Mouse (Mus musculus): ENCODE data around the gene Gja5. TPM values are rescaled to one million over a fixed set of nuclear protein-coding genes. Genes with fewer than 3 reads are reported as not detected.

Gja5 gene
- polyA plus RNA-seq (2012; rRNA removed): 1.6 and 2.5 TPM in 2 replicates

DNA sequence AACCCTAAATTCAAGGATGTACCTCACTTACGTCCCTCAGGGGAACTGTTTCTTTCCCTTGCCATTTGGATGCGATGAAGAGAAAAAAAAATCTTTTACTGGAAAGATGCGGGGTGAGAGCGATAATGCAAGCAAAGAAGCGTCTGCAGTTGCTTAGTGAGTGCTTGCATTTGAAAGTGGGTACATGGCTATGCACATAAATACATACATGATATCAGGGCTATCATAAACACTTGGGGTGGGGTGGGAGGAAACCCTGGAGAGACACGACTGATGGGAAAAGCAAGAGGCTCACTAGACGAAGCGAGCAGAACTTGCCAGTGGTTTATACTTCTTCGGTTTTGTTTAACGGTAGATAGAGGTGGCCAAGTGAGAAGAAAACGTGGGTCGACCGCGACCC lies at the start of gene Gja5:
TSS of gene Gja5 (plus strand) at position 301 of the 400 bp plus-strand sequence.

DNA sequence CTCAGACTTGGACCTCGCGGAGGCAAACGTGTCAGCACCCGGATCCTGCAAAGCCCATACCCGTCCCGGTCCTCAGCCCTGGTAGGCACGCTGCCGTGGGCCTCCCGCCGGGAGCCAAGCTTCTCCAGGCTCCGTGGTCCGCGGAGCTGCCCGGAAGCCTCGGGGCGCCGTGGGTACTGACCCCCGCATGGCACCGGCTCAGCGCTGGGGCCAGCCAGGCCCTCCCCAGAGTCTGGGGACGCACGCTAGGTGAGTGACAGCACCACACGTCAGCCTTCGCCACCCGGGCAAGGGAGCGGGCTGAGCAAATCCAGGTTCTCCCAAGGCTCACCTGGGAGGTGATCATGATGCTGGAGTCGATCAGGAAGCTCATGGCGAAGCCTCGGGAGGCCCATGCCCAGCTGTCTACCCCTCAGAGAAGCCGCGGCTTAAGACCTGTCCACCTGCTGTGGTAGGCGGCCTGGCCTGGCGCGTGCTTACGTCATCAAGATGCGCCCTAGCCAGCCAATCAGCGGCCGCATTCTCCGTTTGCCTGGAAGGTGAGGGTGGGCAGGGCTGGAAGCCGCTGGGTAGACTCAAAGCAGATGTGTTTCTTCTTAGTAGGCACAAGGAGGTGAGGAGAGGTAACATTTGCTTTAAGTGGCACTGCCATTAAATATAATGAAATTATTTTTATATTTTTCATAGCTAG lies 503 bp downstream of the Gja5 start, which contains the start of gene Gpr89:
TSS of gene Gpr89 (minus strand) at position 496 of the 691 bp plus-strand sequence.

DNA sequence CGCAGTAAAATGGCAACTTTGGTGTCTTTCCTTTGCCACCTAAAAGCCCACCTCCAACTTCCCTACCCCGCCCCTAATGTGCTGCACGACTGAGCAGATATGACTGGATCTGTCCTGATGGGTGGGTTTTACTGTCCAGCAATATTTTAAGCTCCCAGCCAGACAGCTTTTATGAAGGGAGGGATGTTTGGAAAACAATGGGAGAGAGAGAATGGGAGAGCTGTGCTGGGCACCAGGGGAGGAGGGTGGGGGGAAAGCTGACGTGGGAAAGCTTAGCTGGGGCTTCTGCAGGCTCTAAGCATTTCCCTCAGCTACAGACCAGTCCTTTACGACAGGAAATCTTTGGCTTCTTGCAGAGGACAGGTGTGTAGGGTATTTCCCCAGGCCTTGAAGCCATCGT lies 21.4 kb downstream of the Gja5 start, which contains the start of gene Gja8:
TSS of gene Gja8 (minus strand) at position 101 of the 400 bp plus-strand sequence.

Other genes with a start within 250 kb of the Gja5 start
- gene Ankrd35, start 234.6 kb upstream of the Gja5 start, polyA plus RNA-seq (2012; rRNA removed): 1.4 and 1.9 TPM in 2 replicates
- gene Pias3, start 208.3 kb upstream of the Gja5 start, polyA plus RNA-seq (2012; rRNA removed): 30.6 and 41.0 TPM in 2 replicates
- gene Nudt17, start 196.1 kb upstream of the Gja5 start, polyA plus RNA-seq (2012; rRNA removed): 3.1 and 4.0 TPM in 2 replicates
- gene Polr3c, start 177.1 kb upstream of the Gja5 start, polyA plus RNA-seq (2012; rRNA removed): 28.4 and 31.5 TPM in 2 replicates
- gene Rnf115, start 177.0 kb upstream of the Gja5 start, polyA plus RNA-seq (2012; rRNA removed): 12.9 and 14.1 TPM in 2 replicates
- 0.07 TPM in 1 of 2 replicates, not detected in the other for gene Pdzk1, start 75.4 kb upstream of the Gja5 start, polyA plus RNA-seq (2012; rRNA removed)
- 0.30 and 0.44 TPM in 2 replicates for gene Cd160, start 75.3 kb upstream of the Gja5 start, polyA plus RNA-seq (2012; rRNA removed)
- gene Gpr89, start 653 bp downstream of the Gja5 start, polyA plus RNA-seq (2012; rRNA removed): 13.7 and 20.7 TPM in 2 replicates
- gene Gja8, start 21.3 kb downstream of the Gja5 start, polyA plus RNA-seq (2012; rRNA removed): not detected in 2 replicates